Mouse (Mus musculus): ENCODE results near the gene Gdpd5.

DNA sequence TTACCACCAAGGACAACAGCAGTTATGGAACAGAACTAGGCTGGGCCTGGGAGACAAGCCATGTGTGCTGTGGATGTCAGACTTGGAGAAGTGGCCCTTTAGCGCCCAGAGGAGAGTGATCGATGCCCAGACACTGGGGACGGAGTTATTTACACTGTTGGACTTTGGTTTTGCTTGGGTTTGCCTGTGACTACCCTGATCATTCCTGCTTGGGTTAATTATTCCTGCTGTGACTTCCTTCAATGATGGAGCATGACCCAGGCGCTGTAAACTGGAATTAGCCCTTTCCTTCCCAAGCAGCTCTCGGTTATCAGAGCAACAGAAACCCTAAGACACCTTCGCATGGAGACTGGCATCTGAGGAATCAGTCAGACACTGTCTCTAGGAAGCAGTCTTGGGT, 39.8 kb downstream of the Gdpd5 start:
- TF ChIP-seq CTCF (IDR thresholded peaks at IDR 0.05; ENCODE audit: low read depth): no peak
- no peak for TF ChIP-seq EP300 (IDR thresholded peaks at IDR 0.05; ENCODE audit: low read depth)
